Mouse (Mus musculus) kidney, postnatal 4 days (tissue): ENCODE results near the gene Spag6.
A peak's percentile ranks its signal among the peaks of the same experiment; 100 is the strongest.

Experiments used
- DNase-seq, 2 experiments: peaks; one replicate each; pipeline ENCODE4 v3.0.0; 2021; ENCODE audit warnings: mixed read lengths in 2 of 2

Spag6 gene

GRCm38 (mm10) chr2:18734394-18735127 is 40.7 kb downstream of the Spag6 start:
- DNase-seq, result no peak

- DNase-seq, result no peak
Observed at GRCm38 (mm10) chr2:18737040-18737439, 43.2 kb downstream of the Spag6 start.

GRCm38 (mm10) chr2:18739216-18739615 is 45.4 kb downstream of the Spag6 start:
- DNase-seq, result no peak

GRCm38 (mm10) chr2:18756144-18756543 is 62.3 kb downstream of the Spag6 start:
- no peak for DNase-seq

- DNase-seq, result no peak
Observed at GRCm38 (mm10) chr2:18764846-18765245, 71.0 kb downstream of the Spag6 start.

GRCm38 (mm10) chr2:18765481-18766249 is 71.8 kb downstream of the Spag6 start:
- DNase-seq, result peak; percentile 11 to 33

GRCm38 (mm10) chr2:18766441-18766820 is 72.6 kb downstream of the Spag6 start:
- no peak for DNase-seq

GRCm38 (mm10) chr2:18766821-18767541 is 73.1 kb downstream of the Spag6 start:
- peak; percentile 94 to 96 for DNase-seq

- no peak for DNase-seq
Observed at GRCm38 (mm10) chr2:18768414-18768813, 74.6 kb downstream of the Spag6 start.

GRCm38 (mm10) chr2:18772413-18772812 is 78.6 kb downstream of the Spag6 start:
- DNase-seq, result no peak

GRCm38 (mm10) chr2:18774326-18774725 is 80.5 kb downstream of the Spag6 start:
- DNase-seq, result no peak

GRCm38 (mm10) chr2:18778220-18778619 is 84.4 kb downstream of the Spag6 start:
- peak; percentile 64 to 72 for DNase-seq

GRCm38 (mm10) chr2:18779830-18780229 is 86.0 kb downstream of the Spag6 start:
- DNase-seq, result no peak

- no peak for DNase-seq
Observed at GRCm38 (mm10) chr2:18781296-18781695, 87.5 kb downstream of the Spag6 start.

GRCm38 (mm10) chr2:18794261-18794660 is 100.4 kb downstream of the Spag6 start:
- DNase-seq, result no peak

GRCm38 (mm10) chr2:18797776-18798175 is 103.9 kb downstream of the Spag6 start:
- DNase-seq, result no peak

GRCm38 (mm10) chr2:18799265-18799965 is 105.6 kb downstream of the Spag6 start:
- DNase-seq, result peak in 1 of 2 experiments; percentile 6
